Mouse (Mus musculus): ENCODE measurements around the gene Lysmd2. TPM values are rescaled to one million over a fixed set of nuclear protein-coding genes. Genes with fewer than 3 reads are reported as not detected.
A peak's percentile ranks its signal among the peaks of the same experiment; 100 is the strongest.
"Not testable (repeated sequence)": the region's sequence is repeated elsewhere in the genome, so short reads cannot be mapped to it uniquely, and the experiment has no call there.

Gene Lysmd2
- total RNA-seq (2021), result 1 to 10 TPM; 5.9 to 8.7 TPM
- long read RNA-seq, experiment 1, transcript Lysmd2-201 (3 exons, 1,189 nt), result major isoform, 6 of 6 reads
- long read RNA-seq, experiment 1, partial matches to known transcripts, result 0 of 6 reads
- long read RNA-seq, experiment 1, other reads (novel, unspliced or antisense), result 0 of 6 reads
- long read RNA-seq, experiment 2, transcript Lysmd2-201 (3 exons, 1,189 nt), result major isoform, 11 of 11 reads
- long read RNA-seq, experiment 2, partial matches to known transcripts, result 0 of 11 reads
- long read RNA-seq, experiment 2, other reads (novel, unspliced or antisense), result 0 of 11 reads

- intact Hi-C loops (cut with DNase I; ENCODE audit: low total_unique reads), result no loop called here
- peak; percentile 84 for DNase-seq
These were observed at the start of gene Lysmd2 for GRCm38 (mm10) chr9:75625556-75626307. Gene Lysmd2, plus strand, starts transcription at chr9:75625741.

GRCm38 (mm10) chr9:75579321-75579720 lies 46.2 kb upstream of the Lysmd2 start:
- DNase-seq, result no peak
- intact Hi-C loops (cut with DNase I; ENCODE audit: low total_unique reads), result no loop called here

GRCm38 (mm10) chr9:75581694-75582350 lies 43.7 kb upstream of the Lysmd2 start:
- DNase-seq, result no peak
- intact Hi-C loops (cut with DNase I; ENCODE audit: low total_unique reads), result loop anchor here (5.0 kb wide), 1 partner anchor 65 kb away; no protein-coding TSS in a partner anchor

GRCm38 (mm10) chr9:75589850-75590790 lies 35.4 kb upstream of the Lysmd2 start:
- intact Hi-C loops (cut with DNase I; ENCODE audit: low total_unique reads), result no loop called here
- no peak for DNase-seq

GRCm38 (mm10) chr9:75593481-75593880 lies 32.1 kb upstream of the Lysmd2 start:
- intact Hi-C loops (cut with DNase I; ENCODE audit: low total_unique reads), result no loop called here
- DNase-seq, result no peak

GRCm38 (mm10) chr9:75597036-75597435 lies 28.5 kb upstream of the Lysmd2 start:
- intact Hi-C loops (cut with DNase I; ENCODE audit: low total_unique reads), result no loop called here
- DNase-seq, result no peak

GRCm38 (mm10) chr9:75597596-75597995 lies 27.9 kb upstream of the Lysmd2 start:
- intact Hi-C loops (cut with DNase I; ENCODE audit: low total_unique reads), result no loop called here
- DNase-seq, result no peak

GRCm38 (mm10) chr9:75599191-75599841 lies 26.2 kb upstream of the Lysmd2 start:
- intact Hi-C loops (cut with DNase I; ENCODE audit: low total_unique reads), result no loop called here
- peak; percentile 32 for DNase-seq

GRCm38 (mm10) chr9:75600166-75600934 lies 25.2 kb upstream of the Lysmd2 start:
- intact Hi-C loops (cut with DNase I; ENCODE audit: low total_unique reads), result no loop called here
- peak; percentile 36 for DNase-seq

GRCm38 (mm10) chr9:75601510-75601909 lies 24.0 kb upstream of the Lysmd2 start:
- intact Hi-C loops (cut with DNase I; ENCODE audit: low total_unique reads), result no loop called here
- DNase-seq, result no peak

GRCm38 (mm10) chr9:75607496-75607895 lies 18.0 kb upstream of the Lysmd2 start:
- intact Hi-C loops (cut with DNase I; ENCODE audit: low total_unique reads), result no loop called here
- no peak for DNase-seq

- intact Hi-C loops (cut with DNase I; ENCODE audit: low total_unique reads), result no loop called here
These were observed 16.0 kb upstream of the Lysmd2 start for GRCm38 (mm10) chr9:75609505-75609904.

GRCm38 (mm10) chr9:75609965-75610364 lies 15.6 kb upstream of the Lysmd2 start:
- intact Hi-C loops (cut with DNase I; ENCODE audit: low total_unique reads), result no loop called here
- DNase-seq, result no peak

More at GRCm38 (mm10) chr9:75609505-75609904, 16.0 kb upstream of the Lysmd2 start:
- DNase-seq, result no peak

- intact Hi-C loops (cut with DNase I; ENCODE audit: low total_unique reads), result no loop called here
- DNase-seq, result peak; percentile 59
These were observed 14.7 kb upstream of the Lysmd2 start, which contains the start of gene Tmod2 for GRCm38 (mm10) chr9:75610571-75611493. Gene Tmod2, minus strand, starts transcription at chr9:75611325.

GRCm38 (mm10) chr9:75616560-75616959 lies 9.0 kb upstream of the Lysmd2 start:
- no peak for DNase-seq
- intact Hi-C loops (cut with DNase I; ENCODE audit: low total_unique reads), result no loop called here

- no peak for DNase-seq
- intact Hi-C loops (cut with DNase I; ENCODE audit: low total_unique reads), result no loop called here
These were observed 6.6 kb upstream of the Lysmd2 start for GRCm38 (mm10) chr9:75618836-75619400.

GRCm38 (mm10) chr9:75619761-75620160 lies 5.8 kb upstream of the Lysmd2 start:
- DNase-seq; intact Hi-C loops (cut with DNase I; ENCODE audit: low total_unique reads): not testable (repeated sequence)

All from gastrocnemius, postnatal 14 days (tissue).